8 mouse cellular contexts compared by ENCODE assay signal in genomic region chr10:127292987-127293538, GRCm38 (mm10). TPM values are rescaled to one million over a fixed set of nuclear protein-coding genes. Genes with fewer than 3 reads are reported as not detected.
DNase-seq lines count a peak whose midpoint lies in the region; ATAC-seq lines count a peak whose summit lies in the region.

No protein-coding gene starts in this region.

- H3K4me3 ChIP-seq in heart, embryonic 16.5 days (ENCODE audit: low read length) = peak overlapping the region; percentile 86

- ATAC-seq in heart, embryonic 16.5 days (replicated peaks; ENCODE audit: extremely low read depth, insufficient read depth, low FRiP score) = no peak

- no peaks in the 10 kb centered on the region for H3K9me3 ChIP-seq in heart, embryonic 16.5 days (replicated peaks; ENCODE audit: control insufficient read depth, low read length)

- WGBS in heart, embryonic 16.5 days = 38% methylated on average over 6 of the region's 6 CpGs

- peak overlapping the region; percentile 90 for H3K9ac ChIP-seq in heart, embryonic 16.5 days (ENCODE audit: low read length)

- H3K4me1 ChIP-seq in heart, embryonic 16.5 days (ENCODE audit: control insufficient read depth, insufficient read depth, low read length) = peaks cover 42% of the 10 kb centered on the region

- H3K36me3 ChIP-seq in heart, embryonic 16.5 days (ENCODE audit: control insufficient read depth, insufficient read depth) = peaks cover 41% of the 10 kb centered on the region

- H3K27me3 ChIP-seq in heart, embryonic 16.5 days (ENCODE audit: control insufficient read depth, insufficient read depth, low read length) = no peaks in the 10 kb centered on the region

- H3K4me2 ChIP-seq in heart, embryonic 16.5 days (ENCODE audit: low read depth, low read length) = peak overlapping the region; percentile 98

- H3K27ac ChIP-seq in heart, embryonic 16.5 days (ENCODE audit: low read length) = peak overlapping the region; percentile 96

- peak; percentile 21 for DNase-seq in kidney, adult 18-20 months
- no peak for DNase-seq in kidney, postnatal 4 days
- DNase-seq in adrenal gland, postnatal 25 days = peak; percentile 57
- DNase-seq in lung, postnatal 25 days (ENCODE audit: low spot score) = peak; percentile 50
- DNase-seq in embryo, embryonic 11 days = no peak
- no peak for DNase-seq in thymus, postnatal 14 days
- no peak for DNase-seq in cerebellum, adult 11 months

RNA-seq across cellular contexts. Expression of gene Mbd6, which starts 4.2 kb away (rescaled TPM):
- total RNA-seq in adrenal gland, postnatal 25 days (2021) = 73.2 and 73.3 TPM in 2 replicates
- 11.4 and 11.7 TPM in 2 replicates for polyA plus RNA-seq in heart, embryonic 16.5 days (2015; fragmentation: Nextera tagmentation; extraction: Ambion mirVana)

RNA-seq across cellular contexts. Expression of gene Mars, which starts 18.5 kb away (rescaled TPM):
- 110 and 135 TPM in 2 replicates for total RNA-seq in adrenal gland, postnatal 25 days (2021)
- 80.4 and 81.2 TPM in 2 replicates for polyA plus RNA-seq in heart, embryonic 16.5 days (2015; fragmentation: Nextera tagmentation; extraction: Ambion mirVana)

RNA-seq across cellular contexts. Expression of gene Dctn2, which starts 26.9 kb away (rescaled TPM):
- total RNA-seq in adrenal gland, postnatal 25 days (2021) = 159 and 197 TPM in 2 replicates
- 148 and 152 TPM in 2 replicates for polyA plus RNA-seq in heart, embryonic 16.5 days (2015; fragmentation: Nextera tagmentation; extraction: Ambion mirVana)

RNA-seq across cellular contexts. Expression of gene Arhgap9, which starts 28.7 kb away (rescaled TPM):
- total RNA-seq in adrenal gland, postnatal 25 days (2021) = 1.1 and 1.6 TPM in 2 replicates
- polyA plus RNA-seq in heart, embryonic 16.5 days (2015; fragmentation: Nextera tagmentation; extraction: Ambion mirVana) = 7.5 and 15.9 TPM in 2 replicates

RNA-seq across cellular contexts. Expression of gene Kif5a, which starts 29.9 kb away (rescaled TPM):
- 8.6 and 13.1 TPM in 2 replicates for total RNA-seq in adrenal gland, postnatal 25 days (2021)
- polyA plus RNA-seq in heart, embryonic 16.5 days (2015; fragmentation: Nextera tagmentation; extraction: Ambion mirVana) = 0.36 and 0.70 TPM in 2 replicates

Comparison
In these comparisons a context has a peak if more than half of its experiments do, and no peak if none do; other contexts are left out.
1. DNase-seq: peak in kidney, adult 18-20 months (single experiment), adrenal gland, postnatal 25 days (single experiment) and lung, postnatal 25 days (single experiment); none in kidney, postnatal 4 days (0 of 2), embryo, embryonic 11 days (single experiment), thymus, postnatal 14 days (single experiment) and cerebellum, adult 11 months (single experiment).